Mouse (Mus musculus): Measurements from ENCODE around the gene Ccdc153. TPM values are rescaled to one million over a fixed set of nuclear protein-coding genes. Genes with fewer than 3 reads are reported as not detected.

Gene Ccdc153
- polyA plus RNA-seq (2017; shearing (Covaris generic)) = not detected

DNA sequence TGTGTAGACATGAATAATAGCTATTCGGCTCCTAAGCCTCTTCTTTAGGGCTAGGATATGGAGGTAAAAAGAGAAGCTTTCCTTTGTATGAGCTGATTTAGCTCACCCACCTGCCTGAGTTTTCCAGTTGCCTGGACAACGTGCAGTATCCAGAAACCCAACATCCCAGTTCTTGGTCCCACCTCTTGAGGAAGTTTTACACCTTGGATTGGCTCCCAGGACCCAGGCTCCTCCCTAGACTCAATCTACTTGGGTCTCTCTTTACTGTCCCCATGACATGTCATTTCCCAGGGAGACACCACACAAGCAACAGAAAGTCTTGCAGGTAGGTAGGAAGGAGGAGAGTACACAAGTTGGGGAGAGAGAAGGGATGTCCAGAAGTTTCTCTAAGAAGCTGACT lies at the start of gene Ccdc153:
Ccdc153 (plus strand) TSS at position 278 of the 400 bp plus-strand sequence.

GRCm38 (mm10) chr9:44233802-44234478 lies 6.5 kb upstream of the Ccdc153 start, which contains the start of gene Cbl:
Gene Cbl, minus strand, starts transcription at chr9:44234049.

DNA sequence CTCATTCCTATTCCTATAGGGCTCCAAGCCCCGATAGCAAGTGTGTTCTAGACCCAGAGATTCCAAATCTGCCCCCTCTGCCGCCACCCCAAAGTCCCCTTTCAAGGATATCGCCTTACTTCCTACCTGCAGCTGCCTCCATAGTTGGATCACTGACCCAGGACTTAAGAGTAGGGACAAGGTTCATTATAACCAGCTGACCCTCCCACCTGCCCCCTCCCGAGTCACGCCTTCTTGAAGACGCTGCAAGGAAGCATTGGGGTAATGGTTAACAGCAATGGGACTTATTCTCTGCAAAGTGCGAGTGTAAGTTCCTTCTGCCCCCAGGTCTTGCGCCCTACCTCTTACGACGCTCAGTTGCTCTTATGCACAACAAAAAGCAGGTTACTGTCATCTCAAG lies 10.8 kb downstream of the Ccdc153 start, which contains the start of gene Pdzd3:
Pdzd3 (minus strand) TSS at position 158 of the 400 bp plus-strand sequence.

GRCm38 (mm10) chr9:44268432-44268831 lies 28.0 kb downstream of the Ccdc153 start, which contains the start of gene Nlrx1:
Gene Nlrx1, minus strand, starts transcription at chr9:44268599.

DNA sequence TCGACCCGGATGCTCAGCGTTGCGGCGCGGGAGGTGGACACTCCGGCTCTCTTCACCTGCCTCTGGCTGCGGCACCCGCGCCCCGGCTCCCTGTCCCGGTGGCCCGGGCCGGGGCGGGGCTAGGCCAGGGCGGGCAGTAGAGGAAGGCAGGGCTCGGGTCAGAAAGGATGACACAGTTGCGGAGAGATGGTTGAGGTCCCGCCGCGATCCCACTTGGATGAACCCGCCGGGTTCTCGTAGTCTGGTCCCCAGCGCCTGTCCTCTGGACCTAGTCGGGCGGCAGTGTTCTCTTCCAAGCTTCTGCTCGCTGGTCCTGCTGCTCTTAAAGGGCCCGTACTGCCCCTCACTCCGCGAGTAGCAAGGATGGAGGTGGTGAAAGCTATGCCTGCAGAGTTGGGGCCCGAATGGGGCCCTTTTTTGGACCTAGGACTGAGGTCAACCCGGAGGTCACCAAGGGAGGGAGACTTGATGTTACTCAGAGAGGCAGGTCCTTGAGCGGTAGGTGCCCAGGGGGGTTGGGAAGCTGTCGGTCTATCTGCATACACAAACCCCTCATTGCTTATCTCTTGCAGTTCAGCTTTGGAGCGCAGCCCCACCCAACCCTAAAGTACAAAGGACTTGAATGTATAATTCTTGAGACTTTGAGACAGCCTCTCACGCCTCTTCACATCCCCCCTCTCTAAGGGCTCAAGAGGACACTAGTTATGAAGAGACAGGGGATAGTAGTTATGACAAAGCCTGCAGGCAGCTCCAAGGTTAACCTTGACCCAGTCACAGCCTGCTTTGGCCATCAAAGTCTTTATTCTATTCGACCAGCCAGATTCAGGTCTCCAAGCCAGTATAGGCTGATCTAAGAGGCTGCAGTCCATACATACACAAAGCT lies 47.8 kb downstream of the Ccdc153 start, which contains the start of gene Abcg4:
Abcg4 (minus strand) TSS at position 540 of the 883 bp plus-strand sequence.

Other genes starting within 250 kb of the Ccdc153 start
- 116 TPM for gene Thy1, start 197.3 kb upstream of the Ccdc153 start, polyA plus RNA-seq (2017; shearing (Covaris generic))
- 5.4 TPM for gene Usp2, start 173.7 kb upstream of the Ccdc153 start, polyA plus RNA-seq (2017; shearing (Covaris generic))
- not detected for gene Mfrp, start 138.9 kb upstream of the Ccdc153 start, polyA plus RNA-seq (2017; shearing (Covaris generic))
- not detected for gene C1qtnf5, start 133.4 kb upstream of the Ccdc153 start, polyA plus RNA-seq (2017; shearing (Covaris generic))
- 0.08 TPM for gene Gm49380, start 127.2 kb upstream of the Ccdc153 start, polyA plus RNA-seq (2017; shearing (Covaris generic))
- gene Rnf26, start 127.2 kb upstream of the Ccdc153 start, polyA plus RNA-seq (2017; shearing (Covaris generic)) = 30.0 TPM
- gene Mcam, start 106.2 kb upstream of the Ccdc153 start, polyA plus RNA-seq (2017; shearing (Covaris generic)) = 0.35 TPM
- gene Cbl, start 6.6 kb upstream of the Ccdc153 start, polyA plus RNA-seq (2017; shearing (Covaris generic)) = 47.6 TPM
- gene Pdzd3, start 10.8 kb downstream of the Ccdc153 start, polyA plus RNA-seq (2017; shearing (Covaris generic)) = not detected
- 11.3 TPM for gene Nlrx1, start 27.9 kb downstream of the Ccdc153 start, polyA plus RNA-seq (2017; shearing (Covaris generic))
- not detected for gene Abcg4, start 47.9 kb downstream of the Ccdc153 start, polyA plus RNA-seq (2017; shearing (Covaris generic))
- 27.3 TPM for gene Hinfp, start 65.0 kb downstream of the Ccdc153 start, polyA plus RNA-seq (2017; shearing (Covaris generic))
- gene C2cd2l, start 79.6 kb downstream of the Ccdc153 start, polyA plus RNA-seq (2017; shearing (Covaris generic)) = 17.6 TPM
- gene Dpagt1, start 85.3 kb downstream of the Ccdc153 start, polyA plus RNA-seq (2017; shearing (Covaris generic)) = 18.8 TPM
- gene H2afx, start 94.0 kb downstream of the Ccdc153 start, polyA plus RNA-seq (2017; shearing (Covaris generic)) = 66.8 TPM
- gene Hmbs, start 103.6 kb downstream of the Ccdc153 start, polyA plus RNA-seq (2017; shearing (Covaris generic)) = 37.2 TPM
- 67.2 TPM for gene Vps11, start 121.0 kb downstream of the Ccdc153 start, polyA plus RNA-seq (2017; shearing (Covaris generic))
- 15.6 TPM for gene Hyou1, start 138.8 kb downstream of the Ccdc153 start, polyA plus RNA-seq (2017; shearing (Covaris generic))
- gene Slc37a4, start 156.2 kb downstream of the Ccdc153 start, polyA plus RNA-seq (2017; shearing (Covaris generic)) = 31.0 TPM
- gene Rps25, start 166.5 kb downstream of the Ccdc153 start, polyA plus RNA-seq (2017; shearing (Covaris generic)) = 1,839 TPM
- gene Trappc4, start 166.9 kb downstream of the Ccdc153 start, polyA plus RNA-seq (2017; shearing (Covaris generic)) = 135 TPM
- 63.3 TPM for gene Ccdc84, start 177.9 kb downstream of the Ccdc153 start, polyA plus RNA-seq (2017; shearing (Covaris generic))
- not detected for gene Foxr1, start 200.5 kb downstream of the Ccdc153 start, polyA plus RNA-seq (2017; shearing (Covaris generic))
- not detected for gene Upk2, start 214.3 kb downstream of the Ccdc153 start, polyA plus RNA-seq (2017; shearing (Covaris generic))
- gene Bcl9l, start 242.1 kb downstream of the Ccdc153 start, polyA plus RNA-seq (2017; shearing (Covaris generic)) = 28.8 TPM

All from CD4-positive, CD25-positive, alpha-beta regulatory T cell (primary cell).